Mouse (Mus musculus): ENCODE results near the gene Gjc3.
"Not testable (repeated sequence)": the region's sequence is repeated elsewhere in the genome, so short reads cannot be mapped to it uniquely, and the experiment has no call there.

The Gjc3 gene

GRCm38 (mm10) chr5:137962945-137963344 lies at the start of gene Gjc3:
Gene Gjc3, minus strand, starts transcription at chr5:137963098.
- DNase-seq (ENCODE audit: low read depth) = no peak

- DNase-seq (ENCODE audit: low read depth) = no peak
Observed at GRCm38 (mm10) chr5:138012382-138012781, 49.5 kb upstream of the Gjc3 start.

GRCm38 (mm10) chr5:138009437-138009836 lies 46.5 kb upstream of the Gjc3 start:
- DNase-seq (ENCODE audit: low read depth) = no peak

GRCm38 (mm10) chr5:137986351-137986750 lies 23.5 kb upstream of the Gjc3 start:
- no peak for DNase-seq (ENCODE audit: low read depth)

DNA sequence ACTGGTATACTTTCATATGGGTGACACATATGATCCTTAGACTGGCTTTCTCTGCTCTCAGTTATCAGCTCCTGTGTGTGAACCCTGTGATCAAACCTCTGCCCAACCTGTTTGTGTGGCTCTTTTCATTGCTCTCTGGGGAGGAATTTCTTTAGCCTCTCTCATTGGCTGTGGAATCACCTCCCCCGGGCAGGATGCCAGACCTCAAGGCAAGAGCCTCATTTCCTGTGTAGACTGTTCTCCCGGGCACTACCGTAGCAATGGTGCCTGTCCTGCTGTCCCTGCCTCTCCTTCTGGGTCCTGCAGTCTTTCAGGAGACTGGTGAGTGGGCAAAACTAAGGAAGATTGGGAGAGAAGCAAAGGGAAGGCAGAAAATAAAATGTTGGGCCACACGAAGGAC lies 18.4 kb upstream of the Gjc3 start, which contains the start of gene Azgp1:
TSS of gene Azgp1 (plus strand) at position 221 of the 400 bp plus-strand sequence.
- no peak for DNase-seq (ENCODE audit: low read depth)

DNA sequence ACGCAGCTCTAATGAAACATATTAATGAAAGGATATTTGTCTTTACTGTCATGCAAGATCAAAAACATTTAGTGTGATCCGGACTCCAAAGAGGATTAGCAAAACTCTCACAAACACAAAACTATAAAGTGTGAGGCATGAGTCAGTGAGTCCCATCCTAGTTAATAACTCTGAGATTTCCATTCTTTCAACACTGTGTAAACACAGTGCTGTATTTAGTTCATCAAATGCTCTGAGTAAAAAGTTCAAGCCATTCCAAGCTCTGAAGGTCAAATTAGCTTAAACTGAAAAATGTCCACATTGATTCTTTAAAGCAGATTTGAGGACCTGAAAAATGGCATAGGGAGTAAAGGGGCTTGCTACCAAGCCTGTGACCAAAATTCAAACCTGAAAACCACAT lies 16.2 kb upstream of the Gjc3 start:
- DNase-seq (ENCODE audit: low read depth) = no peak

DNA sequence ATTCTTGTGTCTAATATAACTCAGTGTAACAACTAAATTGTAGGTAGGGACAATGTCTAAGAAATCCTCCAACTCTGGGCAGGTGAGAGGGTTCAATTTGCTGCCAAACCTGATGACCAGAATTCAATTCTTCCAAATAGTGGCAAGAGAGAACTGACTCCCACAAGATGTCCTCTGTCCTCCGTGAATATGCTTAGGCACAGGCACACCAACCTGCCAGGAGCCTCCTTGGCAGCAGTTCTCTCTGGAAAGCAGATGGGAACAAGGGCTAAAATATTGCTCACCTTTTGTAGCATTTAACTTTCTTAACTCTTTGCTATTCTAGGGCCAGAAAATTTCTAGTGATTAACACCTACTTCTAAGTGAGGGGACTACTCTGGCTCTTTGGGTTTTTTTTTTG lies 14.4 kb upstream of the Gjc3 start:
- DNase-seq (ENCODE audit: low read depth) = no peak

- DNase-seq (ENCODE audit: low read depth) = no peak
Observed at GRCm38 (mm10) chr5:137975434-137975833, 12.5 kb upstream of the Gjc3 start.

DNA sequence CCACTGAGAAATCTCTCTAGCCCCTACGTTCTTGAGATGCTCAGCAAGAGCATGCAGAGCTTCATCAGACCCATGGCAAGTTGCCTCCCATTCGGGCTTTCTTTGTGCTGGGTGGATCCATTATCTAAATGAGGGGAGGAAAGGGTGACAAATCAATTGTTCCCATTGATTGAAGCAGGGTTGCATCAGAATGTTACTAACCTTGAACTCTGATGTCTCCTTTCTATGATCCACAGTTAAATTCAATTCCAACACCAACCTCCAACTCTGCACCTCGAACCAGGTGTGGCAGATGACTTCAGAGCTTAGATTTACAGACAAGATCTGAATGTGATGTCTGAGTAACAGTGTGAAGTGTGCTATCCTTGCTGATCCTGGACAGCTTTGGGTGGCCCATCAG lies 11.8 kb upstream of the Gjc3 start:
- no peak for DNase-seq (ENCODE audit: low read depth)

GRCm38 (mm10) chr5:137973738-137974137 lies 10.8 kb upstream of the Gjc3 start:
- no peak for DNase-seq (ENCODE audit: low read depth)

DNA sequence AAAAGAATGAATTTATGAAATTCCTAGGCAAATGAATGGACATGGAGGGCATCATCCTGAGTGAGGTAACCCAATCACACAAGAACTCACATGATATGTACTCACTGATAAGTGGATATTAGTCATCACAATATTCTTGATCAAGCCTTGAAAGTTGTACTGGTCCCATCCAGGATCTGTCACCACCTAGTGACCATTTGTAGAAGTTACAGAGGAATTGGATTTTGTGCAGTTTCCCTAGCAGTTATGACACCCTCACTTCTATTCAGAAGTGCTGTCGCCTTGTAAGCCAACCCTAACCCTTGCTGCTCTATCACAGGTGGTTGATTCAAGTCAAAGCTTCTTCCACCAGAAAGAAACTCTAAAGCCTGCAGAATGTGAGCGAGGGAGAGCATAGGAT lies 10.3 kb upstream of the Gjc3 start:
- DNase-seq (ENCODE audit: low read depth) = peak; percentile 7

- no peak for DNase-seq (ENCODE audit: low read depth)
Observed at GRCm38 (mm10) chr5:137966492-137966891, 3.6 kb upstream of the Gjc3 start.

DNA sequence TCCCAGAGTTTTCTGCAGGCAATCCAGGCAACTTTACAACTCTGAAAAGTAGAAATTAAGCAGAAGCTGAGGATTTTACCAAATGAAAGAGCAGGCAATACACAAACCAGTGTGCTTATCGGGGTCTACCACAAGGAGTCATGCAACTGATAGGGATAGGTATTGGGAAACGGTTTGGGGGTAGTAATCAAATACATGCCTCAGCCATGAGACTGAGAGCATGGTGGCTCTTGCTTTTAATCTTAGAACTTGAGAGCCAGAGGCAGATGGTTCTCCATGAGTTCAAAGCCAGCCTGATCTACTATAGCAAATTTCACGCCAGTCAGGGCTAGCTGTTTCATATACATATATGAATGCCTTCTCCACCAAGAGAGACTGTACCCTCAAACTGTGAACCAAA lies 6.5 kb downstream of the Gjc3 start:
- DNase-seq (ENCODE audit: low read depth) = no peak

DNA sequence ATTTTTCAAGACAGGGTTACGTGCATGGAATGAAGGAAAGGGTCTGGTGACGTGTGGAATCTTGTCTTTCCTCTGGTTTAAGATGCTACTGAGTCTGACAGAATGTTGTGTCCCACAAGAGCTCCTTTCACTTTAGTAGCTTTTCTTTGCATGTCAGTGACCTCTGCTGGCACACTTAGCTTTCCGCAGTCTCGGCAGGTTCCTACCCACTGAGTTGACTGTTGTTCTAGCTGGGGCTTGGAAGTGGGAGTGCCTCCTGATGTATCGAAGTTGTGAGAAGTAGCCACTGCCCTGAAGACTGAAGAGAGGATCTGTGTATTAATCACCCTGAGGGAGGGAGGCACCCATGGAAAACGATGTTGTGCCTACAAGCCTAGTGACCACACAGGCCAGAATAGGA lies 11.7 kb downstream of the Gjc3 start:
- DNase-seq (ENCODE audit: low read depth) = no peak

GRCm38 (mm10) chr5:137947303-137947702 lies 15.6 kb downstream of the Gjc3 start:
- no peak for DNase-seq (ENCODE audit: low read depth)

- no peak for DNase-seq (ENCODE audit: low read depth)
Observed at GRCm38 (mm10) chr5:137943133-137943532, 19.8 kb downstream of the Gjc3 start.

GRCm38 (mm10) chr5:137940948-137941347 lies 21.9 kb downstream of the Gjc3 start:
- DNase-seq (ENCODE audit: low read depth) = no peak

DNA sequence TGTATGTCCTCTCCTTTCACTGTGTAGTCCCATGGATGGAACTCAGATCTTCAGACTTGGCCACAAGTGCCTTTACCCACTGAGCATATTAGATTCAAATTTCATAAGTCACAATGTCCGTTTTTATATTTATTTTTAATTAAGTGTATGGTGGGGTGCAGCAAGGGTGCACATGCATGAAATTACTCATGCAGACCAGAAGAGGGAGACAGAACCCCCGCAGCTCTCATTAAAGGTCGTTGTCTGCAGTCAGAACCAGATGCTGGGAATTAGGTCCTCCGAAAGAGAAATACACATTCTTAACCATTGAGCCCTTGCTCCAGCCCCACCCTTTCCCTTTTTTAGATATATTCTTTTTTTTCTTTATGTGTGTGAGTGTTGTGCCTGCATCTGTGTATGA lies 25.7 kb downstream of the Gjc3 start:
- DNase-seq (ENCODE audit: low read depth) = no peak

DNA sequence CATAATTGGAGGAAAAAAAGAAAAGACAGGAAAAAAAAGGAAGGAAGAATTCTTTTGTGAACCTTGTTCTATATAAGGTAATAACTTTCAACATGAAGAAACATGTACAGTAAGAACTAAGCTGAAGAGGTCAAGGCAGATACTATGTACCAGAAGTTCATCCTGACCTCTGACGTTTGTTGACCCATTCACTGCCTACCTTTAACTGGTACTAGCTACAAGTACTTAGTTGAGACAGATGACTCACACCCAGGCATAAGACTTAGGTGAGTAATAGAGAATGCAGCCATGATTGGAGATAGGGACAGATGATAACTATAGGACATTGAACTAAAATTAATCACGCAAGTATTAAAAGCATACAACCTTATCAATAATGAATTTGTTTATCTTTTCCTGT lies 26.4 kb downstream of the Gjc3 start:
- no peak for DNase-seq (ENCODE audit: low read depth)

DNA sequence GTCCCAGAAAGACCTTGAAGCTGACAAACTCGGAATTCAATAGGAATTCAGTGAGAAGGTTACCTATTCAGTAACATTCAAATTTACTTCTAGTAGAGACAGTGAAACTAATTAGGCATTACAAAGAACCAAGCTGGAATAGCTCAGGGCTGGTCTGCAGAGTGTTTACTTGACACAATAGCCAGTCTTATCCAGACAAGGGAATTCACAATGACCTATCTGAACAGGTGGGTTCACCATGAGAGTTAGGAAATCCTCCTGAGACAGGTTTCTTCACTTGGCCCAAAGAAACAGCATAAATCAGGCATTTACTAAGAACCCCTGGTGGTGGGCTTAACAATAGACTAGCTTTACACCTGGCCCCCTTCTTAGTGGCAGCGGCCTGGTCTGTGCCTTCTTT lies 29.0 kb downstream of the Gjc3 start:
- DNase-seq (ENCODE audit: low read depth) = not testable (repeated sequence)

DNA sequence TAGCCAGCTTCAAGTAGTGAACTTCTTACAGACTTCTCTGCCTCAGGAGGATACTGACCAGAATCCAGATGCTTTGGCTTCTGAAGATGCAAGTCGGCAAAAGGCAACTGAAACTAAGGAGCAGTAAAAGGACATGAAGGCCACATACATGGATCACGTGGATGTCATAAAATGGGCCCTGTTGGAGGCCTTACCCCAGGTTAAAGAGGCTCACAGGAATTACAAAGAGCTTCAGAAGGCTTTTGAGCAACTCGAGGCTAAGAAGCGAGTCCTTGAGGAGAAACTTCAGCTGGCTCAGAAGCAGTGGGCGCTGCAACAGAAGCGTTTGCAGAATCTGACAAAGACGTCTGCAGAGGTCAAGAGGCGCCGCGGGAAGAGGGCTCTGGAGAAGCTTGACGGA lies 34.5 kb downstream of the Gjc3 start:
- no peak for DNase-seq (ENCODE audit: low read depth)

GRCm38 (mm10) chr5:137922171-137922570 lies 40.7 kb downstream of the Gjc3 start:
- DNase-seq (ENCODE audit: low read depth) = no peak

DNA sequence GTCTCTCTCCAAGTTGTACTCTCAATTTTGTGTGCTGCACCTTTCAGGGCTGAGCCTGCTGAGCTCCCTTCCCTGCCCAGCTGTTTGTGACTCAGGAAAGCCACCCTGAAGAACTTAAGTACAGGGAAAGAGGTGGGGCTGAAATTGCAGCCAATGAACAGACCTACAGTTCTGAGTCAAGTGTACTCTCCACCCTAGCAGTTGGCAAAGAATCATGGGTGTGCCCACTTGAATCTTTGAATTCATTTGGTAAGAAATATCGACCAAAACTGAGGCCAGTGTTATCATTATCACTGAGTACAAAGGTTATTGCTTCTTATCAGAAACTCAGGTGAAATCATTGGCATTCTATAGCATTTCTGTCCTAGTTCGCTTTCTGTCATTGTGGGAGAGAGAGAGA lies 41.4 kb downstream of the Gjc3 start, which contains the start of gene Cyp3a13:
TSS of gene Cyp3a13 (minus strand) at position 88 of the 400 bp plus-strand sequence.
- no peak for DNase-seq (ENCODE audit: low read depth)

- no peak for DNase-seq (ENCODE audit: low read depth)
Observed at GRCm38 (mm10) chr5:137915550-137915949, 47.3 kb downstream of the Gjc3 start.

DNA sequence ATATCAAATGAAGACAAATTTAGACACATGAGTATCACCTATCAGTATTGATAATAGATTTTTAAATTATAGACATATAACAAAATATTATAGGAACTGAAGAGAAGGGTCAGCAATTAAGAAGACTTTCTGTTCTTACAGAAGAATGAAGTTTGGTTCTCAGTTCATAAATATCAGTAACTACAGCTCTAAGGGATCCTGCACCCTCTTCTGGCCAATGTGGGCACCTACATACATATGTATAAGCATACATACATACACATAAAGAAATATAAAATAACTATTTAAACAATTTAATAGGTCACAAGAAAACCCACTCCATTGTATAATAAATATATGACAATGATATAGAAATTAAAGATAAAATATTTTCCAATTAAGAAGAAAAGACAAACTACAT lies 48.4 kb downstream of the Gjc3 start:
- DNase-seq (ENCODE audit: low read depth) = no peak

Data from c-Kit-positive CD71-negative TER-119-negative erythroid progenitor cells, embryonic 14.5 days (primary cell).